Mouse (Mus musculus): ENCODE results near the gene Actl10. TPM values are rescaled to one million over a fixed set of nuclear protein-coding genes. Genes with fewer than 3 reads are reported as not detected.

The Actl10 gene
- polyA plus RNA-seq, 1 experiment from 2014 or later = 0.09 TPM

DNA sequence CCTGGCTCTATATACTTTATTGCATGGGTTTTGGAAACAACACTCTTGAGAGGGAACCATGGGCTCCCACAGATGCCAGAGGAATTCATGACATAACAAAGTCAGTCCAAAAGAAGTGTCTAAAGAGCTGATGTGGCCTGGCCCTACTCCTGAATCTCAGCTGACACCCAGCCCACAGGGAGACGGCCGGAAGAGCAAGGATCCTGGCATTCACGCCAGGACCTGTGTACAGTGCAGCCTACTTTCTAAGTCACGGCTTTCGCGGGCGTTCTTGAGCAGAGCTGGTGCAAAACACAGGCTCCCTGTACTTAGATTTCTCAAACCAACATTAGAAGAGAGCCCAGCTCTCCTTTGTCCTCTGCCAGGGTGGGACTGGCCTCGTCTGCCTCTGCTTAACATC, 29.0 kb downstream of the Actl10 start:
- no peak for DNase-seq (ENCODE audit: low spot score)

GRCm38 (mm10) chr2:154581421-154581820, 29.8 kb downstream of the Actl10 start:
- no peak for DNase-seq (ENCODE audit: low spot score)

- DNase-seq (ENCODE audit: low spot score) = no peak
These were observed 32.6 kb downstream of the Actl10 start for GRCm38 (mm10) chr2:154583906-154584872.

- DNase-seq (ENCODE audit: low spot score) = no peak
These were observed 33.5 kb downstream of the Actl10 start for GRCm38 (mm10) chr2:154584931-154585601.

DNA sequence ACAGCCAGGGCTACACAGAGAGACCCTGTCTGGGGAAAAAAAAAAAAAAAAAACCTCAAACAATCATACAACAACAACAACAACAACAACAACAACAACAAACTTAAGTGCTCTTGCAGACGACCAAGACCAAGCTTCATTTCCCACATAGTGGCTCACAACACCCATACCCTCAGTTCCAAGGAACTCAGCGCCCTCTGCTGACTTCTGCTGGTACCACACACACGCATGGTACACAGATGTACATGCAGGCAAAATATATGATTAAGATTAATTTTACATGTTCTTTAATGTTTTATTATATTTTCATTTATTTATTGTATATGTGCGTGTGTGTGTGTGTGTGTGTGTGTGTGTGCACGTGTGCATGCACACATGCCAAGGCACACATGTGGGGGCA, 34.8 kb downstream of the Actl10 start:
- DNase-seq (ENCODE audit: low spot score) = peak; percentile 68

GRCm38 (mm10) chr2:154589051-154589450, 37.5 kb downstream of the Actl10 start:
- DNase-seq (ENCODE audit: low spot score) = no peak

DNA sequence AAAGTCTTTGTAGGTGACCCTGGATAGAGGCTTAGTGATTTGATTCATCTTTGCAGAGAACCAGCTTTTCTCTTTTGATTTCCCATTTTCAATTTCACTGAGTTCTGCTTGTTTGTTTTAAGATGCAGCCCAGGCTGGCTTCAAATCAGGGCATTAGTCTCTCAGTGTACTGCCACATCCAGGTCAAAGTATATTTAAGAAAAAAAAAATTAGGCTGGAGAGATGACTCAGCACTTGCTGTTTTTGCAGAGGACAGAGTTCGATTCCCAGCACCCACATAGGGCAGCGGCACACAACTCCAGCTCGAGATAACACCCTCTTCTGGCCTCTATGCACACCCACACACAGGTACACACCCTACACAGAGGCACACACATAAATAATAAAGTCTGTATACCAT, 39.7 kb downstream of the Actl10 start:
- DNase-seq (ENCODE audit: low spot score) = no peak

- peak; percentile 58 for DNase-seq (ENCODE audit: low spot score)
These were observed 41.4 kb downstream of the Actl10 start for GRCm38 (mm10) chr2:154593025-154593424.

DNA sequence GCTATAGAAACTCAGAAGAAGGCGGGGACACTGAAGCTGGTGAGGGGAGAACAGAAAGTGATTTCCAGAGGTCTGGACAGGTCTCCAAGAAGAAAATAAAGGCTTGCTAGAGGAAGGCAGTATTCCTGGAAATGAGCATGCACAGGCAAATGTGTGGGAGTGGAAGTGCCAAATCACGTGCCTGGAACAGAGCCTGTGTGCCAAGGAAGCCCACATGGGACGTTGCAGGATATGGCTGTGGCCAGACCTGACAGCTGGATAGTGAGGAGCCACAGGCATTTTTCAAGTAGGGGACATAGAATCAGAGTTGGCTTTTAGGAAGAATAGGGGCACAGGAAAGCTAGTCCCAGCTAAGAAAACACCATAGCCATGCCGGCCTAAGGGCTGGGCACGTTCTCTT, 44.2 kb downstream of the Actl10 start:
- DNase-seq (ENCODE audit: low spot score) = no peak

GRCm38 (mm10) chr2:154597399-154597798, 45.8 kb downstream of the Actl10 start:
- no peak for DNase-seq (ENCODE audit: low spot score)

DNA sequence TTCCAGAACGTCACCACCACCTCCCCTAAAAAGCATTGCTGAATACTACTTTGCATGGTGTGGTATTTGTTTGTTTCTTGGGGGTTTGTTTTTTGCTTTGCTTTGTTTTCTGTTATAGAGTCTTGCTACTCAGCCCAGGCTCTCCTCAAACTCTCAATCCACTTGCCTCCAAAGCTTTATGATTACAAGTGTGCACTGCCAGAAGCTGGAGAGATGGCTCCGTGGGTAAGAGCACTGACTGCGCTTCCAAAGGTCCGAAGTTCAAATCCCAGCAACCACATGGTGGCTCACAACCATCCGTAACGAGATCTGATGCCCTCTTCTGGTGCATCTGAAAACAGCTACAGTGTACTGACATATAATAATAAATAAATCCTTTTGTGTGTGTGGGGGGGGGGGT, 49.0 kb downstream of the Actl10 start:
- DNase-seq (ENCODE audit: low spot score) = no peak

- no peak for DNase-seq (ENCODE audit: low spot score)
These were observed 49.7 kb downstream of the Actl10 start for GRCm38 (mm10) chr2:154601324-154601723.

Other genes with a start within 250 kb of the Actl10 start
- gene Bpifb9b, start 244.5 kb upstream of the Actl10 start, polyA plus RNA-seq (2015; fragmentation: Nextera tagmentation; extraction: Ambion mirVana) = 0.31 and 0.42 TPM in 2 replicates
- 36.8 and 56.8 TPM in 2 replicates for gene Cdk5rap1, start 178.8 kb upstream of the Actl10 start, polyA plus RNA-seq (2015; fragmentation: Nextera tagmentation; extraction: Ambion mirVana)
- 2.6 TPM in 2 replicates for gene Snta1, start 143.7 kb upstream of the Actl10 start, polyA plus RNA-seq (2015; fragmentation: Nextera tagmentation; extraction: Ambion mirVana)
- 23.7 and 25.4 TPM in 2 replicates for gene Cbfa2t2, start 115.3 kb upstream of the Actl10 start, polyA plus RNA-seq (2015; fragmentation: Nextera tagmentation; extraction: Ambion mirVana)
- gene 1700003F12Rik, start 4.7 kb upstream of the Actl10 start, polyA plus RNA-seq (2015; fragmentation: Nextera tagmentation; extraction: Ambion mirVana) = 1.1 and 2.6 TPM in 2 replicates
- 5.1 TPM in 2 replicates for gene Necab3, start 7.1 kb downstream of the Actl10 start, polyA plus RNA-seq (2015; fragmentation: Nextera tagmentation; extraction: Ambion mirVana)
- 14.7 and 16.8 TPM in 2 replicates for gene E2f1, start 18.1 kb downstream of the Actl10 start, polyA plus RNA-seq (2015; fragmentation: Nextera tagmentation; extraction: Ambion mirVana)
- gene Pxmp4, start 51.9 kb downstream of the Actl10 start, polyA plus RNA-seq (2015; fragmentation: Nextera tagmentation; extraction: Ambion mirVana) = 51.8 and 52.1 TPM in 2 replicates
- 0.51 and 0.61 TPM in 2 replicates for gene Zfp341, start 61.5 kb downstream of the Actl10 start, polyA plus RNA-seq (2015; fragmentation: Nextera tagmentation; extraction: Ambion mirVana)
- gene 4930519P11Rik, start 61.7 kb downstream of the Actl10 start, polyA plus RNA-seq (2015; fragmentation: Nextera tagmentation; extraction: Ambion mirVana) = 0.28 and 0.42 TPM in 2 replicates
- 30.1 and 35.4 TPM in 2 replicates for gene Chmp4b, start 99.9 kb downstream of the Actl10 start, polyA plus RNA-seq (2015; fragmentation: Nextera tagmentation; extraction: Ambion mirVana)
- not detected in 2 replicates for gene Gm14214, start 218.3 kb downstream of the Actl10 start, polyA plus RNA-seq (2015; fragmentation: Nextera tagmentation; extraction: Ambion mirVana)
- 41.4 and 42.9 TPM in 2 replicates for gene Raly, start 239.3 kb downstream of the Actl10 start, polyA plus RNA-seq (2015; fragmentation: Nextera tagmentation; extraction: Ambion mirVana)
- 37.2 and 44.6 TPM in 2 replicates for gene a, start 239.6 kb downstream of the Actl10 start, polyA plus RNA-seq (2015; fragmentation: Nextera tagmentation; extraction: Ambion mirVana)